Mouse (Mus musculus): ENCODE measurements around the gene Cab39.

Cab39 gene

GRCm38 (mm10) chr1:85793208-85794105 lies at the start of gene Cab39:
TSS of gene Cab39 (plus strand) at chr1:85793441.
- DNase-seq (ENCODE audit: low spot score), result peak; percentile 83

GRCm38 (mm10) chr1:85744539-85744938 lies 48.7 kb upstream of the Cab39 start:
- DNase-seq (ENCODE audit: low spot score), result no peak

- DNase-seq (ENCODE audit: low spot score), result peak; percentile 79
These were observed 46.7 kb upstream of the Cab39 start for GRCm38 (mm10) chr1:85746511-85746910.

- peak; percentile 45 for DNase-seq (ENCODE audit: low spot score)
These were observed 43.4 kb upstream of the Cab39 start for GRCm38 (mm10) chr1:85749829-85750228.

- no peak for DNase-seq (ENCODE audit: low spot score)
These were observed 42.6 kb upstream of the Cab39 start for GRCm38 (mm10) chr1:85750650-85751049.

- DNase-seq (ENCODE audit: low spot score), result peak; percentile 89
These were observed 41.7 kb upstream of the Cab39 start for GRCm38 (mm10) chr1:85751494-85751893.

GRCm38 (mm10) chr1:85751932-85752680 lies 41.1 kb upstream of the Cab39 start:
- DNase-seq (ENCODE audit: low spot score), result no peak

GRCm38 (mm10) chr1:85757531-85758230 lies 35.6 kb upstream of the Cab39 start:
- DNase-seq (ENCODE audit: low spot score), result peak; percentile 38

GRCm38 (mm10) chr1:85758231-85758968 lies 34.8 kb upstream of the Cab39 start:
- DNase-seq (ENCODE audit: low spot score), result no peak

- no peak for DNase-seq (ENCODE audit: low spot score)
These were observed 34.3 kb upstream of the Cab39 start for GRCm38 (mm10) chr1:85758969-85759293.

GRCm38 (mm10) chr1:85761665-85762064 lies 31.6 kb upstream of the Cab39 start:
- DNase-seq (ENCODE audit: low spot score), result no peak

- no peak for DNase-seq (ENCODE audit: low spot score)
These were observed 29.9 kb upstream of the Cab39 start for GRCm38 (mm10) chr1:85763386-85763785.

GRCm38 (mm10) chr1:85764291-85764690 lies 28.9 kb upstream of the Cab39 start:
- no peak for DNase-seq (ENCODE audit: low spot score)

- no peak for DNase-seq (ENCODE audit: low spot score)
These were observed 27.1 kb upstream of the Cab39 start for GRCm38 (mm10) chr1:85766120-85766519.

GRCm38 (mm10) chr1:85767754-85768153 lies 25.5 kb upstream of the Cab39 start:
- no peak for DNase-seq (ENCODE audit: low spot score)

- peak; percentile 49 for DNase-seq (ENCODE audit: low spot score)
These were observed 21.3 kb upstream of the Cab39 start for GRCm38 (mm10) chr1:85771976-85772375.

- DNase-seq (ENCODE audit: low spot score), result no peak
These were observed 18.1 kb upstream of the Cab39 start for GRCm38 (mm10) chr1:85775136-85775535.

- no peak for DNase-seq (ENCODE audit: low spot score)
These were observed 17.1 kb upstream of the Cab39 start for GRCm38 (mm10) chr1:85776154-85776553.

- no peak for DNase-seq (ENCODE audit: low spot score)
These were observed 14.8 kb upstream of the Cab39 start, which contains the start of gene A630001G21Rik for GRCm38 (mm10) chr1:85778436-85778835. TSS of gene A630001G21Rik (minus strand) at chr1:85778643.

- DNase-seq (ENCODE audit: low spot score), result peak; percentile 63
These were observed 14.2 kb upstream of the Cab39 start for GRCm38 (mm10) chr1:85779012-85779411.

GRCm38 (mm10) chr1:85779428-85780180 lies 13.6 kb upstream of the Cab39 start:
- no peak for DNase-seq (ENCODE audit: low spot score)
